Mouse (Mus musculus) hindbrain, embryonic 14.5 days (tissue): ENCODE results near the gene Stk35. TPM values are rescaled to one million over a fixed set of nuclear protein-coding genes. Genes with fewer than 3 reads are reported as not detected.
"Not testable (repeated sequence)": the region's sequence is repeated elsewhere in the genome, so short reads cannot be mapped to it uniquely, and the experiment has no call there.

Source experiments
- ATAC-seq: fragments of 200-750 bp; cut with Nextera tagmentation; 2 replicates; pipeline ENCODE4 v1.8.0; 2017; ENCODE audit warnings: moderate number of reproducible peaks, mild to moderate bottlenecking, moderate TSS enrichment, moderate library complexity; ENCODE audit not compliant: low FRiP score
- DNase-seq: peaks from one replicate; pipeline ENCODE4 v3.0.0-alpha.2; 2015; ENCODE audit warnings: low spot score
- H3K27ac ChIP-seq: fragments of 300-500 bp; sonication (generic); 2 replicates; pipeline ENCODE4 v1.5.1; 2014; ENCODE audit warnings: mild to moderate bottlenecking, moderate library complexity
- H3K27me3 ChIP-seq: fragments of 300-500 bp; sonication (generic); 2 replicates; pipeline ENCODE4 v1.6.1; 2014; ENCODE audit warnings: mild to moderate bottlenecking, low read length, mixed read lengths; ENCODE audit not compliant: control insufficient read depth, insufficient read depth
- H3K36me3 ChIP-seq: fragments of 300-500 bp; sonication (generic); replicated peaks from 2 replicates; pipeline ENCODE4 v1.6.1; 2014; ENCODE audit not compliant: control insufficient read depth, insufficient read depth
- H3K4me1 ChIP-seq: fragments of 300-500 bp; sonication (generic); replicated peaks from 2 replicates; pipeline ENCODE4 v1.6.1; 2014; ENCODE audit warnings: antibody characterized with exemption, low read length, mixed read lengths; ENCODE audit not compliant: control insufficient read depth, insufficient read depth
- H3K4me2 ChIP-seq: fragments of 300-500 bp; sonication (generic); replicated peaks from 2 replicates; pipeline ENCODE4 v1.6.1; 2014; ENCODE audit warnings: mild to moderate bottlenecking, moderate library complexity
- H3K4me3 ChIP-seq: fragments of 300-500 bp; sonication (generic); replicated peaks from 2 replicates; pipeline ENCODE4 v1.5.1; 2014; ENCODE audit warnings: mild to moderate bottlenecking, low read length
- H3K9ac ChIP-seq: fragments of 300-500 bp; sonication (generic); 2 replicates; pipeline ENCODE4 v1.6.1; 2014
- H3K9me3 ChIP-seq: fragments of 300-500 bp; sonication (generic); 2 replicates; pipeline ENCODE4 v1.6.1; 2016; ENCODE audit warnings: low read length; ENCODE audit not compliant: control insufficient read depth
- WGBS: fragments of 180-500 bp; shearing (Covaris S2); extraction: QIAGEN DNeasy Blood & Tissue Kit; methylation state at CpG from one replicate; pipeline ENCODE4 v1.1.7; 2014; 5-methylcytosine and 5-hydroxymethylcytosine counted together
- polyA plus RNA-seq: library from polyadenylated mRNA; unstranded; fragments of >200 nt; fragmentation: Nextera tagmentation; extraction: Ambion mirVana; gene quantifications from 2 replicates; pipeline ENCODE4 v1.2.1, GENCODE M21; 2014

Stk35 gene
- polyA plus RNA-seq, 1 experiment from 2014 or later = 10.3 TPM

GRCm38 (mm10) chr2:129849078-129849477 lies 48.8 kb downstream of the Stk35 start:
- not testable (repeated sequence) for H3K4me3 ChIP-seq

DNA sequence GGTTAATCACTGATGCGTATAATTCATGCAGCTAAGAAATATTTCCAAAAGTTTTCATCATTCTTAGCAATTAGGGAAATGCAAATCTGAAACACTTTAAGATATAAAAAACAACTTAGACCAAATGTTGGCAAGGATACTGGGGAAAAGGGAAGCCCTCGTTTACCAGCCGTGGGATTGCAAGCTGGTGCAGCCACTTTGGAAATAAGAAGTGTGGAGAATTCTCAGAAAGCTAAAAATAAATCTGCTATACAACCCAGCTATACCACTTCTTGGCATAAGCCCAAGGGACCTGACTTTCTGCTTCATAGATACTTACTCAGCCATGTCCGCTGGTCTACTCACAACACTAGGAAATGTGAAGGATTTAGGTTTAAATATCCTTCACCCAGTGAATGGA lies 51.2 kb downstream of the Stk35 start:
- DNase-seq (no peak), ATAC-seq (no peak)
- Histone ChIP-seq H3K4me2 (no peak overlapping the region), H3K27ac (no peak overlapping the region), H3K9me3 (no peaks in the 10 kb centered on the region), H3K27me3 (no peaks in the 10 kb centered on the region), H3K4me1 (no peaks in the 10 kb centered on the region), H3K9ac (no peak overlapping the region), H3K4me3 (no peak overlapping the region), H3K36me3 (no peaks in the 10 kb centered on the region)
- 84% methylated on average over 4 of the region's 4 CpGs for WGBS

More at GRCm38 (mm10) chr2:129849078-129849477, 48.8 kb downstream of the Stk35 start:
- H3K9me3 ChIP-seq, H3K27me3 ChIP-seq, H3K9ac ChIP-seq, H3K4me2 ChIP-seq, H3K4me1 ChIP-seq, H3K27ac ChIP-seq, DNase-seq, ATAC-seq, H3K36me3 ChIP-seq: not testable (repeated sequence)
- WGBS = 93% methylated on average over 3 of the region's 3 CpGs

GRCm38 (mm10) chr2:129863256-129863655 lies 62.9 kb downstream of the Stk35 start:
- H3K36me3 ChIP-seq = no peaks in the 10 kb centered on the region
- H3K4me3 ChIP-seq = no peak overlapping the region
- H3K27me3 ChIP-seq = no peaks in the 10 kb centered on the region
- ATAC-seq (no peak), DNase-seq (no peak)
- WGBS = 82% methylated on average over 5 of the region's 5 CpGs
- H3K9me3 ChIP-seq = no peaks in the 10 kb centered on the region
- no peaks in the 10 kb centered on the region for H3K4me1 ChIP-seq
- H3K9ac ChIP-seq = no peak overlapping the region
- no peak overlapping the region for H3K4me2 ChIP-seq
- no peak overlapping the region for H3K27ac ChIP-seq

- H3K27me3 ChIP-seq = no peaks in the 10 kb centered on the region
These were observed 64.6 kb downstream of the Stk35 start for GRCm38 (mm10) chr2:129864958-129865357.

DNA sequence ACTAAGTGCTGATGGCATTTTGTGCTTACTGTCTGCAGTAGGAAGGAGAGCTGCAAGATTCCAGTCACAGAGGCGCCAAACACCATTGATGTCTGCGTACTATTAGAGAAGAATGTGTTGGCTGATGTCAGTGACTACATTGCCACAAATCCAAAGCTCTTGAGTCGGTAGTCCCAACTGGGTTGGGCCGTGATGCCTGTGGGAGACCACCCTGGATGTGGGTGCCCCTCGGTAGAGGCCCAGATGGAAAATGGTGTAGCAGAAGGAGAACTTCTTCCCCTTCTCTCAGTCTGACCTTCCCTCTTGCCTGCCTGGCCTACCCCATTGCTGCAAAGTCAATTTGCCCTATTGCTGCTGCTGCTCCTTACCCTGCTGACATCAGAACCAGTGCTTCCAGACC lies 68.8 kb downstream of the Stk35 start:
- no peaks in the 10 kb centered on the region for H3K27me3 ChIP-seq
- H3K4me3 ChIP-seq = no peak overlapping the region
- H3K9ac ChIP-seq = no peak overlapping the region
- DNase-seq (no peak), ATAC-seq (no peak)
- H3K27ac ChIP-seq = no peak overlapping the region
- H3K9me3 ChIP-seq = no peaks in the 10 kb centered on the region
- no peak overlapping the region for H3K4me2 ChIP-seq
- no peaks in the 10 kb centered on the region for H3K36me3 ChIP-seq
- H3K4me1 ChIP-seq = no peaks in the 10 kb centered on the region
- 93% methylated on average over 5 of the region's 5 CpGs for WGBS

More at GRCm38 (mm10) chr2:129864958-129865357, 64.6 kb downstream of the Stk35 start:
- Histone ChIP-seq H3K4me3 (no peak overlapping the region), H3K4me1 (no peaks in the 10 kb centered on the region), H3K9me3 (no peaks in the 10 kb centered on the region), H3K36me3 (no peaks in the 10 kb centered on the region), H3K9ac (no peak overlapping the region), H3K27ac (no peak overlapping the region), H3K4me2 (no peak overlapping the region)
- DNase-seq (no peak), ATAC-seq (no peak)
- 73% methylated on average over 3 of the region's 3 CpGs for WGBS

DNA sequence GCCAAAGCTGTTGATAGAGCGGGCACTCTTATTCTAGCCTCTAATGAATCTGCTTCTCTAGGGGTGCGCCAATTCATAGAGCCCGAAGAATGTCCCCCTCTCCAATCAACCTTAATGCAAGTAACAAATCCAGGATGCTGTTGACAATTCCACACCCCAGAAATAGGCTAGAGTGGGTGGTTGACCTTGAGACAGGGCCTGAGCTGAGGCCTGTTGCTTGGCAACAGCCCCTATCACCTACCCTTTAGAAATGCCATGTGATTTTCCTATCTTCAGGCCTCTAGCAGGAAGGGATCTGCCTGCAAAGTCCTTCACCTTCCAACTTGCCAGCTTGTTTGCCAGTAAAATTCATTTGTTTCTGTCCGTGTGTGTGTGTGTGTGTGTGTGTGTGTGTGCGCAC lies 70.9 kb downstream of the Stk35 start:
- H3K4me1 ChIP-seq = 0 out of 2 replicates have a peak, but pooled peaks cover 2% of the 10 kb centered on the region
- no peak overlapping the region for H3K9ac ChIP-seq
- no peak for ATAC-seq
- WGBS = 92% methylated on average over 5 of the region's 5 CpGs
- no peak overlapping the region for H3K27ac ChIP-seq
- no peaks in the 10 kb centered on the region for H3K9me3 ChIP-seq
- DNase-seq = no peak
- no peak overlapping the region for H3K4me2 ChIP-seq
- H3K36me3 ChIP-seq = no peaks in the 10 kb centered on the region
- H3K27me3 ChIP-seq = no peaks in the 10 kb centered on the region
- H3K4me3 ChIP-seq = no peak overlapping the region

GRCm38 (mm10) chr2:129872071-129872470 lies 71.8 kb downstream of the Stk35 start:
- 0 out of 2 replicates have a peak, but pooled peaks cover 2% of the 10 kb centered on the region for H3K4me1 ChIP-seq
- DNase-seq = no peak
- no peaks in the 10 kb centered on the region for H3K36me3 ChIP-seq
- H3K27ac ChIP-seq = no peak overlapping the region
- no peaks in the 10 kb centered on the region for H3K27me3 ChIP-seq
- no peaks in the 10 kb centered on the region for H3K9me3 ChIP-seq
- H3K9ac ChIP-seq = no peak overlapping the region
- H3K4me2 ChIP-seq = no peak overlapping the region
- H3K4me3 ChIP-seq = no peak overlapping the region
- no peak for ATAC-seq
- 77% methylated on average over 7 of the region's 7 CpGs for WGBS

GRCm38 (mm10) chr2:129873489-129873888 lies 73.2 kb downstream of the Stk35 start:
- peak; percentile 84 for ATAC-seq
- H3K9ac ChIP-seq = no peak overlapping the region
- H3K27ac ChIP-seq = no peak overlapping the region
- H3K4me3 ChIP-seq = no peak overlapping the region
- DNase-seq = peak; percentile 90
- no peak overlapping the region for H3K4me2 ChIP-seq
- no peaks in the 10 kb centered on the region for H3K27me3 ChIP-seq
- WGBS = 7% methylated on average over 5 of the region's 5 CpGs
- H3K9me3 ChIP-seq = no peaks in the 10 kb centered on the region
- no peaks in the 10 kb centered on the region for H3K36me3 ChIP-seq
- 0 out of 2 replicates have a peak, but pooled peaks cover 2% of the 10 kb centered on the region for H3K4me1 ChIP-seq

GRCm38 (mm10) chr2:129874084-129874483 lies 73.8 kb downstream of the Stk35 start:
- no peak for DNase-seq

DNA sequence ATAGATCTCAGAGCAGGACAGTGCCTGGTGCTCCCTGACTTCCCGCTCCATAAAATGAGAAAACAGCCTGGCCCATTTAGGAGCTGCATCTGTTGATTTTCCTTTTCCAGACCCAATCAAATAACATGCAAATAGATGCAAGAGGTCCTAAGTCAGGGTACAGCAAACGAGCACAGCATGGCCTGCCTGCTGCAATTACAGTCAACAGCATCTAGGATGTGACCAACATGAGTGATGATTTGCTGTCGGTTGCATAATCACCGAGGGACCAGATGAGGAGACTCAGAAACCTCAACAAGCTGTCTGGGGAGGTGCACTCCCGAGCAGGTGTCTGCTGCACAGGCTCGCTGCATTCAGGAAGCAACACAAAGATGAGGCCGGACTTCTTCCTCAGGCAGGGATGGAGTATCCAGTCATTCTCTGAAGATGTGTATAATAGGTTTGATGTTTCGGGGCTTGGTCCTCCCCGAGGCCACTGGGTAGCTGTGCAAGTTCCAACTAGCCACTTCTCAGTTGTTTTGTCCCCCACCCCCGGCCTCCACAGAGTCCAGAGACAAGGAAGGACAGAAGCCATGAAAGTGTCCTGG lies 74.3 kb downstream of the Stk35 start:
- H3K27ac ChIP-seq = no peak overlapping the region
- H3K4me3 ChIP-seq = no peak overlapping the region
- no peak for DNase-seq
- H3K27me3 ChIP-seq = no peaks in the 10 kb centered on the region
- no peak for ATAC-seq
- no peak overlapping the region for H3K9ac ChIP-seq
- no peak overlapping the region for H3K4me2 ChIP-seq
- no peaks in the 10 kb centered on the region for H3K36me3 ChIP-seq
- 70% methylated on average over 10 of the region's 10 CpGs for WGBS
- H3K9me3 ChIP-seq = no peaks in the 10 kb centered on the region
- H3K4me1 ChIP-seq = 0 out of 2 replicates have a peak, but pooled peaks cover 2% of the 10 kb centered on the region

More at GRCm38 (mm10) chr2:129874084-129874483, 73.8 kb downstream of the Stk35 start:
- H3K4me2 ChIP-seq = no peak overlapping the region
- WGBS = 52% methylated on average over 9 of the region's 9 CpGs
- H3K4me1 ChIP-seq = 0 out of 2 replicates have a peak, but pooled peaks cover 2% of the 10 kb centered on the region
- ATAC-seq = no peak
- H3K27me3 ChIP-seq = no peaks in the 10 kb centered on the region
- no peaks in the 10 kb centered on the region for H3K9me3 ChIP-seq
- no peaks in the 10 kb centered on the region for H3K36me3 ChIP-seq
- H3K27ac ChIP-seq = no peak overlapping the region
- H3K4me3 ChIP-seq = no peak overlapping the region
- H3K9ac ChIP-seq = no peak overlapping the region
